Mouse (Mus musculus) 3134 (cell line): ENCODE results near the gene 1700016H13Rik.
A peak's percentile ranks its signal among the peaks of the same experiment; 100 is the strongest.

Experiments
- DNase-seq: peaks from one replicate; pipeline ENCODE4 v3.0.0-alpha.2; 2011; ENCODE audit warnings: low spot score; ENCODE audit not compliant: insufficient read length; ENCODE audit errors: extremely low read depth

The 1700016H13Rik gene

DNA sequence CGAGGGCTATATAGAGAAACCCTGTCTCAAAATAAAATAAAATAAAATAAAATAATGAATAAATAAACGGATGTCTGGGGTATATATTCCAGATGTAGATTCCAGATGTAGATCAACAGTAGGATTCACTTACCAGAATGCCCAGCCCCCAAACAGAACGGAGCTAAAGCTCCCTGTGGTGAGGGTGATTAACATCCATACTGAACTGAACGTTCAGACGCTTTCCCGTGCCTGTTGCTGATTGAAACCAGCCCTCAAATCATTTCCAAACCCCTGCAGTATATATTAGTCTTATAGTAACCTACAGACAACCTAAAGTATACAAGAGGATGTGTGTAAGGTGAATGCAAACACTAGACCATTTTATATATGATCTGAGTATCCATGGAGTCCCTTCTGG, 18.7 kb upstream of the 1700016H13Rik start:
- DNase-seq: no peak

DNA sequence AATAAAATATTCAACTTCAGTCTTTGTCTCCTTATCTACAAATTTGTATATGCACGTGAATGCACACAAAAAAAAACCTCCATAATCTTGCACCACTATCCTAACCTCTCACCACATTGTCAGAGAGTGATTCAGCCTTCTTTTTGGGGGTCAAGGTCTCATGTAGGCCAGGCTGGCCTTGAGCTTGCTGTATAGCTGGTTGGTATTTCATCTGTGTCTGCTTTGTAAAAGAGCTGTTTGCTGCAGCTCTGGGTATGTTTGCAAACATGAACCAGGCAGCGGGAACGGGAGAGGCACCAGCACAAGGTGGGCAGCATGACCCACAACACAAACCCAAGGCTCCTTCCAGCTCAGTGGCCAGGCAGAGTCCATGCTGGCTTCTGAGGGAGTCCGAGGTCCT, 17.8 kb upstream of the 1700016H13Rik start:
- DNase-seq: no peak

- DNase-seq: no peak
Observed at GRCm38 (mm10) chr5:103671858-103672257, 16.0 kb upstream of the 1700016H13Rik start.

DNA sequence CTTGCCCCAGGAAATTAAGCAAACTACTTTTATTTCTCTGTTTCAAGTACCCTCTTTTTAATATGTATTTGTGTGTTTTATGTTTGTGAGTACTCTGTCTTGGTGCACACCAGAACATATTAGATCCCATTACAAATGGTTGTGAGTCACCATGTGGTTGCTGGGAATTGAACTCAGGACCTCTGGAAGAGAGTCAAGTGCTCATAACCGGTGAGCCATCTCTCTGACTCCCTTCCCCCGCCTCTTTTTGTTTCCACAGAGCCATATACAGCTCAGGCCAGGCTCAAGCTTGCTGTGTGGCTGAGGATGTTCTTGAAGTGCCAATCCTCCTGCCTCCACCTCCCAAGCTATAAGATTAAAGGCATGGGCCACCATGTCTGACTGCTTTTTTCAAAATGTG, 10.1 kb upstream of the 1700016H13Rik start:
- peak; percentile 34 for DNase-seq

GRCm38 (mm10) chr5:103664932-103665331, 9.1 kb upstream of the 1700016H13Rik start:
- DNase-seq: no peak

- DNase-seq: peak; percentile 12
Observed at GRCm38 (mm10) chr5:103659571-103659970, 3.8 kb upstream of the 1700016H13Rik start.

DNA sequence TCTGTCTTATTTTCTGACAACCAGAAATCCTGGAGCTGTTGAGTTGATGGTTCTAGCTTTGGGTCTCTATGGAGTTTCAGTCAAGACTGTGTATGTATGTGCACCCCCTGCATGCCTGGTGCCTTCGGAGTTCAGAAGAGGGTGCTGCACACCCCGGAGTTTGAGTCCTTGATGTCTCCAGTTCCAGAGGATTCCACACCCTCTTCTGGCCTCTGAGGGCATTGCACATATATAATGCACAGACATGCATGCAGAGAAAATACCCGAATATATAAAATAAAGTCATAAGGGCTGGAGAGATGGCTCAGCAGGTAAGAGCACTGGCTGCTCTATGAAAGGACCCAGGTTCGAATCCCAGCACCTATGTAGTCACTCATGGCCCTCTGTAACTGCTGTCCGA, 3.1 kb upstream of the 1700016H13Rik start:
- DNase-seq: no peak

DNA sequence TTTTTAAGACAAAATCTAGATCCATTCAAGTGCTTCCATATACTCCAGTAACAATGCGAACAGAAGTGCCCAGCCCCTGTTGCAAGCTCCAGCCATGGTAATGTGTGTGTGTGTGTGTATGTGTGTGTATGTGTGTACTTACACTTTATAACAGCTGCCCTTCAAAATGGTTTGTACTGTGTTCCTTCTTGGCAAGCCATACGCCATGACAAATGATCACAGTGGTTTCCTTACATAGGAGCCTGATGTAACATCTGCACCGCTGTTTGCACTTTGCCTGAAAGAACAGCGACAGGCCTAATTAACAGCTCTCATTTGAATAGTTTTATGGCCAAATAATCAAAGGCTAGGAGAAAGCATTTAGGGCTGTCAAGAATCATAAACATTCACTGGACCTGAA, 1.0 kb downstream of the 1700016H13Rik start:
- no peak for DNase-seq

- peak; percentile 21 for DNase-seq
Observed at GRCm38 (mm10) chr5:103654225-103654624, 1.6 kb downstream of the 1700016H13Rik start.

DNA sequence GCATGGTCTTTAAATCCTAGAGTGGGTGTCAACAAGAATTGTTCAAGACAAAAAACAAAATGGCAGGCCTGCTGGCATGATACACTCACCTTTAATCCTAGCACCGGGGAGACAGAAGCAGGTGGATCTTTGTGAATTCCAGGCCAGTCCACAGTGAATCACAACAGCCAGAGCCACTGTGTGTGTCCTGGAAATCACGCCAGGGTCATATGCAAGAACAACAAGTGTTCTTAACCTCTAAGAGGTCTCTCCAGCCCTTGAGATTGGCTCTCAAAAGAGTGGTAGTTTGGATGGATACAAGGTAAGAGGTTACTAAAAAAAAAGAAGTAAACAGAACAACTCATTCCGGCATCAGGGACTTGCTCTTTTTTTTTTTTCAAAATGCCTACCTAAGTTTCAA, 8.5 kb downstream of the 1700016H13Rik start:
- DNase-seq: no peak

GRCm38 (mm10) chr5:103644167-103644566, 11.6 kb downstream of the 1700016H13Rik start:
- DNase-seq: peak; percentile 37

DNA sequence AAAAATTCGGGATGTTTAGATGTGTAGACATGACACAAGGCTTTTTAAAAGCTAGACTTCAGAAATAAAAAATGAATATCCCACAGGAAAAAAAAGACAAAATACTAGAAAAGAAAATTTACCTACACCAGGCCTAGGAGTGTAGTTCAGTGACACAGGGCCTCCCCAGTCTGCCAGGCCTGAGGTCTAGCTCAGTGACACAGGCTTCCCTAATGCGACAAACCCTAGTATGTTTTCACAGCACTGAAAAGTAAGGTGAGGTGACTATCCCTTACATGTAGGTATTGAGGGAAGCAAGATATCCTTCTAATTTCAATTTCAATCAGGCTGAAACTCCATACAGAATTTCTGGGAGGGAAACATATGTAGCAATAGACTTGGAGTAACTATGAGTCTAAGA, 18.6 kb downstream of the 1700016H13Rik start:
- no peak for DNase-seq

GRCm38 (mm10) chr5:103629854-103630580, 25.8 kb downstream of the 1700016H13Rik start:
- DNase-seq: no peak

DNA sequence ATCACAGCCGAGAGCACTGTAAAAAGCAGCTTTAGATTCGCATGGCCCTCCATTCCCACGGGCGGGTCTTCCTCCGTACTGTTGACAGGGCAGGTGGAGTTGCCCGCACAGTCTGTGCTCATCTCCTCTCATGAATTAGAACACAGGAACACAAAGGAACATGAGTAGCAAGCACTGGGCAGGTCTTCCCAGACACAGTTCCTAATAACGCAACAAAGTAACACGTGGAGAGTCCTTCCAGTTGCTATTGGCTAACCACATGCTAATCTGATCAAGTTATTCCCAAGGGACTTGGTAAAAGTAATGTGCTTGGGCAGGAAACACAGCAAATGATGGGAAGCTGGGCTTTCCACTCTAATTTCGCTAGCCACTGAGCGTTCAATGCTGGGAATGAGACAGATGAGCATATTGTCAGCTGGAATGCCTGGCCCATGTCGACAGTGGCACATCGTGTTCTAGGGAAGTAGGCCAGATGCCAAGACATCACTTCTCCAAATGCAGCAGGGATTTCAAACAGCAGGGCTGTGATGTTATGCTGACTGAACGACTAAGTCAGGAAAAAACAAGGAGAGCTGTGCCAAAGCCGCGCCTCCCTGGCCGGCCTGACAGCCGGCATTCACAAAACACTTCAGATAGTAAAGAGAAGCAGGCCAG, 26.6 kb downstream of the 1700016H13Rik start, which contains the start of gene Slc10a6:
TSS of gene Slc10a6 (minus strand) at position 293 of the 654 bp plus-strand sequence.
- DNase-seq: peak; percentile 59

DNA sequence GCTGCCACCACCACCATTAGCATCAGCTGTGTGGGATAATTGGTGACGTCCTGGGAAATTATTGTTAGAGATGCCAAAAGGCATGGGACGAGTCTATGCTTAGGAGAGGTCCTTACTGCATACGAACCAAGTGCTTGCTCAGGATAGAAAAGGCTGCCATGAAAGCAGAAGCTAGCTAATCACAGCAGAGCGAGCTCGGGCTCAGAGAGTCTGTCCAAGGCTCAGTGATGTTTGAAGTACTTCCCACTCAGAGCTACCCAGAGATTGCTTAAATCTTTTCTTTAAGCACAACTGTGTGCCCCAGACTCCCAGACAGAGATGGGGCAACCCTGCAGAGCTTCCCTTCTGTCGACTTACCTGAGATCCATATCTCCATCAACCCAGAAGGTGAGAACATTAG, 27.3 kb downstream of the 1700016H13Rik start:
- DNase-seq: no peak

DNA sequence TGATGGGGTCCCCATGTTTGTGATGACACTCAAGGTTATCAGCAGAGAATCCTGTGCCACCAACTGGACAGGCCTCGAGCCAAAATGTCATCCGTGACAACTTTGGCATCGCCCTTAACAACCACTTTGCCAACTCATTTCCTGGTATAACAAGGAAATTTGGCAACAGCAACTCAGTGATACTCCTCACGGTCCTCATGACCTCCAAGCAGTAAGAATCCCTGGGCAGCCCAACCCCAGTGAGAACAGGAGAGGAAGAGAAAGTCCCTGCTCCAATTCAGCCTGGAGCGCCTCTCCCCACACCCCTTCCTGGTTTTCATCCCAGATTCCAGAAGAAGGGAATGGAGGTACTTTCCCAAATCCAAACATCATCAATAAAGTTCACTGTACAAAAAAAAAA, 31.0 kb downstream of the 1700016H13Rik start:
- DNase-seq: no peak

DNA sequence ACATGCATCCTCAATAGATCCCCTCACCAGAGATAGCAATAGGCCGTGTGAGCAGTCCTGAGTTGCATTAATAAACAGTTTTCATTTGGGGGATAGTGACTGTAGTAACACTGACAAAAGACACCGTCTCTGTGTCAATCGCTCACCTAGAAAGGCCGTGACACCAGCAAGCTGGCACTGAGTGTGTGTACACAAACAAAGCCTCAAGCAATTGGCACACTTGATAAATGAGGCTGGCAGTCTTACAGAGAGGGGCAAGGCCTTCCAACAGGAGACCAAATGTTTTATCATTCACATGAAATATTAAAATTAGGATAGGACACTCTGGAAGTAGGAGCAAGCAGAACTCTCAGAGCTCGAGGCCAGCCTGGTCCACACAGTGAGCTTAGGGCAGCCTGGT, 33.5 kb downstream of the 1700016H13Rik start:
- no peak for DNase-seq

GRCm38 (mm10) chr5:103620301-103620973, 35.4 kb downstream of the 1700016H13Rik start:
- DNase-seq: peak; percentile 69

DNA sequence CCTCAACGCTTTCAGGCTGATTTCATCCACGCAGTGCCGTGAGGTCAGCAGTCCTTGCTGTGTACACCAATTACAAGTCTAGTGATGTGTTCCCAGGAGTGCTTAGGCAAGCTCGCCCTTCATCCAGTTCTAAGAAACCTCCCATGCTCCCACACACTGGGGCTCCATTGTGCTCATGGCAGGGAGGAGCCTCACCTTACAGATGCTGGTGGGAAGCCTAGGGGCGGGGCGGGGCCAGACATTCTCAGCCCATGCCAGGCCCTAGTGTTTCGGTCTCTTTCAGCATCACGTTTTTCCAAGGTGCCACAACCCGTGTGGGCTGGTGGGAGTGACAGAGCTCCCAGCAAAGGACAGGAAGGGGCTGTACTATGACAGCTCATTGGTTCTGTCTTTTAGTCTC, 38.6 kb downstream of the 1700016H13Rik start:
- DNase-seq: no peak

DNA sequence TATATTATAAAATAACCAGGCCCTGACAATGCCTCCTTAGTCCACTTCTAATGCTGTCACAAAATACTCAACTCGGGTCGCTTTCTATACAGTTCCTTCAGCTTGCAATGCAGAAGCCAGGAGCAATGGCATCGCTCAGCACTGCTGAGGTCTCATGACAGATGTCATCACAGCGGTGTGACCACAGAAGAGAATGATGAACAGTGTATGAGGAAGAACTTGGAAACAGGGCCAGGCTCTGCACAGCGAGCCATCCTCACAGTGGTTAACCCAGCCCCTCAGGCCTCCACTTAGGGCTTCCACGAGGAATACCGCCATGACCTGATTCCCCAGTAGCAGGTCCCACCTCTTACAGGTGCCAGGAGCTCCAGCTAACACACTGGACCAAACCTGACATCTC, 41.5 kb downstream of the 1700016H13Rik start:
- DNase-seq: no peak

- no peak for DNase-seq
Observed at GRCm38 (mm10) chr5:103612316-103612715, 43.5 kb downstream of the 1700016H13Rik start.
